Mouse (Mus musculus): Measurements from ENCODE around the gene Col6a3. TPM values are rescaled to one million over a fixed set of nuclear protein-coding genes. Genes with fewer than 3 reads are reported as not detected.

Gene Col6a3
- polyA plus RNA-seq, 2 experiments: 224 to 326 TPM

- ATAC-seq (ENCODE audit: low FRiP score, low read depth) (no peak), DNase-seq (ENCODE audit: low spot score) (peak; percentile 33)
- H3K9ac ChIP-seq (ENCODE audit: low read depth, low read length, severe bottlenecking): no peak overlapping the region
- no peaks in the 10 kb centered on the region for H3K36me3 ChIP-seq (ENCODE audit: control insufficient read depth, insufficient read depth, low read length)
- H3K4me3 ChIP-seq (replicated peaks; ENCODE audit: low read length): no peak overlapping the region
- no peaks in the 10 kb centered on the region for H3K4me1 ChIP-seq (ENCODE audit: control insufficient read depth, insufficient read depth, low read length)
- 62% methylated on average over 2 of the region's 2 CpGs for WGBS
- no peak for TF ChIP-seq POLR2A (IDR thresholded peaks at IDR 0.05; ENCODE audit: borderline replicate concordance, extremely low read depth, insufficient read depth, insufficient read length)
- H3K27me3 ChIP-seq (ENCODE audit: control insufficient read depth, insufficient read depth, low read length): no peaks in the 10 kb centered on the region
- 0 out of 2 replicates have a peak, but pooled peaks cover 3% of the 10 kb centered on the region for H3K9me3 ChIP-seq (ENCODE audit: control insufficient read depth, low read length)
- H3K27ac ChIP-seq (replicated peaks; ENCODE audit: low read depth, low read length): no peak overlapping the region
- no peak overlapping the region for H3K4me2 ChIP-seq (replicated peaks; ENCODE audit: low read depth, low read length, severe bottlenecking)
Observed at GRCm38 (mm10) chr1:90870581-90870980, 26.8 kb upstream of the Col6a3 start.

- Histone ChIP-seq H3K9me3 (ENCODE audit: control insufficient read depth, low read length) (no peaks in the 10 kb centered on the region), H3K4me3 (replicated peaks; ENCODE audit: low read length) (no peak overlapping the region), H3K4me1 (ENCODE audit: control insufficient read depth, insufficient read depth, low read length) (no peaks in the 10 kb centered on the region), H3K27me3 (ENCODE audit: control insufficient read depth, insufficient read depth, low read length) (no peaks in the 10 kb centered on the region), H3K4me2 (replicated peaks; ENCODE audit: low read depth, low read length, severe bottlenecking) (no peak overlapping the region), H3K27ac (replicated peaks; ENCODE audit: low read depth, low read length) (no peak overlapping the region), H3K9ac (ENCODE audit: low read depth, low read length, severe bottlenecking) (no peak overlapping the region), H3K36me3 (ENCODE audit: control insufficient read depth, insufficient read depth, low read length) (no peaks in the 10 kb centered on the region)
- ATAC-seq (ENCODE audit: low FRiP score, low read depth): no peak
- 72% methylated on average over 7 of the region's 7 CpGs for WGBS
- no peak for DNase-seq (ENCODE audit: low spot score)
- no peak for TF ChIP-seq POLR2A (IDR thresholded peaks at IDR 0.05; ENCODE audit: borderline replicate concordance, extremely low read depth, insufficient read depth, insufficient read length)
Observed at GRCm38 (mm10) chr1:90866734-90867133, 23.0 kb upstream of the Col6a3 start.

DNA sequence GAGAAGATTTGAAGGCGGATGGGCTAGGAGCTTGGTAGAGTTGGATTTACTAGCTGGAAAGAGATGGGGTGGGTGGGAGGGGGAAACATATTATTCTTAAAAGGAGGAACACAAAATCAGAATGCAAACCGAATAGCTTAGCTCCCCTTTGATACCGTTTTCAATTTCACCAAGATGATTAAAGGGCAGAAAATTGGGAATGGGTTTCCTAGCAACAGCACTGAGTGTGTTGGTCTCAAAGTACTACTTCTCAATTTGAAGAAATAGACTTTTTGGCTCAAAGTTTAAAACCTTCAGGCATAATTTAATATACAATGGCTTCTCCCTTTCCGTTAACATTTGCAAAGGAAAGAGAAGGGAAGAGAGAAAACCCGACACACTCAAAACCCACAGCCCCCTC is 12.1 kb upstream of the Col6a3 start:
- H3K9ac ChIP-seq (ENCODE audit: low read depth, low read length, severe bottlenecking): no peak overlapping the region
- ATAC-seq (ENCODE audit: low FRiP score, low read depth) (no peak), DNase-seq (ENCODE audit: low spot score) (no peak)
- no peak overlapping the region for H3K4me2 ChIP-seq (replicated peaks; ENCODE audit: low read depth, low read length, severe bottlenecking)
- 71% methylated on average over 5 of the region's 5 CpGs for WGBS
- no peaks in the 10 kb centered on the region for H3K9me3 ChIP-seq (ENCODE audit: control insufficient read depth, low read length)
- H3K4me3 ChIP-seq (replicated peaks; ENCODE audit: low read length): no peak overlapping the region
- TF ChIP-seq POLR2A (IDR thresholded peaks at IDR 0.05; ENCODE audit: borderline replicate concordance, extremely low read depth, insufficient read depth, insufficient read length): no peak
- H3K27me3 ChIP-seq (ENCODE audit: control insufficient read depth, insufficient read depth, low read length): no peaks in the 10 kb centered on the region
- no peaks in the 10 kb centered on the region for H3K4me1 ChIP-seq (ENCODE audit: control insufficient read depth, insufficient read depth, low read length)
- no peak overlapping the region for H3K27ac ChIP-seq (replicated peaks; ENCODE audit: low read depth, low read length)
- no peaks in the 10 kb centered on the region for H3K36me3 ChIP-seq (ENCODE audit: control insufficient read depth, insufficient read depth, low read length)

- WGBS: 33% methylated on average over 8 of the region's 8 CpGs
- no peaks in the 10 kb centered on the region for H3K27me3 ChIP-seq (ENCODE audit: control insufficient read depth, insufficient read depth, low read length)
- peaks cover 9% of the 10 kb centered on the region; the same call in 1 of the 2 replicates for H3K4me1 ChIP-seq (ENCODE audit: control insufficient read depth, insufficient read depth, low read length)
- no peak overlapping the region for H3K27ac ChIP-seq (replicated peaks; ENCODE audit: low read depth, low read length)
- ATAC-seq (ENCODE audit: low FRiP score, low read depth) (peak; percentile 70; the same call in 1 of the 2 replicates), DNase-seq (ENCODE audit: low spot score) (no peak)
- no peaks in the 10 kb centered on the region for H3K36me3 ChIP-seq (ENCODE audit: control insufficient read depth, insufficient read depth, low read length)
- H3K4me3 ChIP-seq (replicated peaks; ENCODE audit: low read length): no peak overlapping the region
- H3K9me3 ChIP-seq (ENCODE audit: control insufficient read depth, low read length): no peaks in the 10 kb centered on the region
- no peak overlapping the region for H3K9ac ChIP-seq (ENCODE audit: low read depth, low read length, severe bottlenecking)
- H3K4me2 ChIP-seq (replicated peaks; ENCODE audit: low read depth, low read length, severe bottlenecking): no peak overlapping the region
- no peak for TF ChIP-seq POLR2A (IDR thresholded peaks at IDR 0.05; ENCODE audit: borderline replicate concordance, extremely low read depth, insufficient read depth, insufficient read length)
Observed at GRCm38 (mm10) chr1:90849836-90850235, 6.1 kb upstream of the Col6a3 start.

DNA sequence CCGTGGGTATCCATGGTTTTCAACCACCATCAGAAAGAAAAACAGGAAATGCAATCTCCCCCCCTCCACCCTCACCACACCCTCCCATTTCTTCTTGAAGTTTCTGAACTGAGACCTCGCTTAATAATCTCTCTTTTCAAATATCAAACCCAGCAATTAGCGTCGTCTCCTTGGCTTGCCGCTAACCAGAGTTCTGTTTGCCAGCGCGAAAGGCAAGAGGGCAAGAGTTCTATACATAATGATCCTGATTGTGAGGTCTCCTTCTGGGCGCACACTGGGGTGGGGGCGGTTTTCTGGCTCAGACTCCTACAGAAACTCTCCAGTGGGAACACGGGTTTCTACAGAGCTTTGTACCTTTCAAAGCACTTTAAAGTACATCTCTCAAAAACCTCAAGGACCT is 1.4 kb upstream of the Col6a3 start:
- Histone ChIP-seq H3K4me3 (replicated peaks; ENCODE audit: low read length) (no peak overlapping the region), H3K27ac (replicated peaks; ENCODE audit: low read depth, low read length) (no peak overlapping the region), H3K4me2 (replicated peaks; ENCODE audit: low read depth, low read length, severe bottlenecking) (no peak overlapping the region), H3K36me3 (ENCODE audit: control insufficient read depth, insufficient read depth, low read length) (no peaks in the 10 kb centered on the region), H3K9ac (ENCODE audit: low read depth, low read length, severe bottlenecking) (no peak overlapping the region), H3K9me3 (ENCODE audit: control insufficient read depth, low read length) (no peaks in the 10 kb centered on the region), H3K27me3 (ENCODE audit: control insufficient read depth, insufficient read depth, low read length) (no peaks in the 10 kb centered on the region), H3K4me1 (ENCODE audit: control insufficient read depth, insufficient read depth, low read length) (peaks cover 36% of the 10 kb centered on the region)
- ATAC-seq (ENCODE audit: low FRiP score, low read depth): no peak
- DNase-seq (ENCODE audit: low spot score): no peak
- 63% methylated on average over 10 of the region's 10 CpGs for WGBS
- no peak for TF ChIP-seq POLR2A (IDR thresholded peaks at IDR 0.05; ENCODE audit: borderline replicate concordance, extremely low read depth, insufficient read depth, insufficient read length)

All from limb, embryonic 14.5 days (tissue).